In genomic region chr15:47386881-47387399, GRCm38 (mm10) we compare ENCODE assay signal across 15 mouse cellular contexts.
DNase-seq lines count a peak whose midpoint lies in the region; ATAC-seq lines count a peak whose summit lies in the region.
"Had no signal": no experiment of that assay in that cellular context is flagged by ENCODE, and none has a peak within 500 bp of the region (broad histone marks: within the 10 kb centered on the region; RNA-seq: fewer than 3 reads in every experiment).

No protein-coding gene starts in this region.

- H3K36me3 ChIP-seq in forebrain, embryonic 12.5 days (replicated peaks): no peaks in the 10 kb centered on the region
- H3K36me3 ChIP-seq in forebrain, embryonic 16.5 days (ENCODE audit: control insufficient read depth, insufficient read depth): no peaks in the 10 kb centered on the region
- H3K36me3 ChIP-seq: heart, embryonic 15.5 days had no signal

- H3K27me3 ChIP-seq in forebrain, embryonic 12.5 days: no peaks in the 10 kb centered on the region
- H3K27me3 ChIP-seq in forebrain, embryonic 16.5 days (replicated peaks; ENCODE audit: control insufficient read depth, insufficient read depth, low read length): no peaks in the 10 kb centered on the region
- H3K27me3 ChIP-seq: heart, embryonic 15.5 days had no signal

- no peak overlapping the region for H3K4me3 ChIP-seq in forebrain, embryonic 12.5 days (replicated peaks)
- no peak overlapping the region for H3K4me3 ChIP-seq in forebrain, embryonic 16.5 days (replicated peaks; ENCODE audit: low read length)
- H3K4me3 ChIP-seq: heart, embryonic 15.5 days had no signal

- no peak overlapping the region for H3K4me2 ChIP-seq in forebrain, embryonic 12.5 days
- no peak overlapping the region for H3K4me2 ChIP-seq in forebrain, embryonic 16.5 days (ENCODE audit: low read length)
- H3K4me2 ChIP-seq: heart, embryonic 15.5 days; liver, embryonic 11.5 days had no signal

- 16% methylated on average over 2 of the region's 2 CpGs for WGBS in forebrain, embryonic 12.5 days
- WGBS in forebrain, embryonic 16.5 days: 8% methylated on average over 2 of the region's 2 CpGs

- H3K4me1 ChIP-seq in forebrain, embryonic 12.5 days: 0 out of 2 replicates have a peak, but pooled peaks cover 3% of the 10 kb centered on the region
- no peaks in the 10 kb centered on the region for H3K4me1 ChIP-seq in forebrain, embryonic 16.5 days (replicated peaks; ENCODE audit: control insufficient read depth, insufficient read depth, low read length)
- H3K4me1 ChIP-seq: heart, embryonic 15.5 days had no signal

- no peaks in the 10 kb centered on the region for H3K9me3 ChIP-seq in forebrain, embryonic 12.5 days
- H3K9me3 ChIP-seq in forebrain, embryonic 16.5 days (ENCODE audit: control insufficient read depth, low read length): no peaks in the 10 kb centered on the region
- H3K9me3 ChIP-seq: heart, embryonic 15.5 days had no signal

- ATAC-seq in forebrain, embryonic 12.5 days (ENCODE audit: low FRiP score): peak; percentile 60
- ATAC-seq in forebrain, embryonic 16.5 days: no peak
- ATAC-seq: intestine, embryonic 16.5 days had no signal

- DNase-seq in retina, embryonic 14.5 days (ENCODE audit: low spot score): peak; percentile 2
- no peak for DNase-seq in retina, postnatal 1 day
- peak; percentile 20 for DNase-seq in hindlimb bud, embryonic 11.5 days (ENCODE audit: extremely low spot score, low read depth, low spot score)
- no peak for DNase-seq in urinary bladder, adult 2 months (ENCODE audit: low spot score)
- DNase-seq in adrenal gland, postnatal 25 days: no peak
- no peak for DNase-seq in layer of hippocampus, adult 18-20 months (ENCODE audit: low spot score in 2 of 2)
- DNase-seq: cerebellum, adult 11-12 months; lung, postnatal 14 days; right cerebral cortex, adult 18-20 months; thymus, adult 18-20 months had no signal

- H3K9ac ChIP-seq in forebrain, embryonic 12.5 days: no peak overlapping the region
- H3K9ac ChIP-seq in forebrain, embryonic 16.5 days (replicated peaks; ENCODE audit: low read depth, low read length): no peak overlapping the region
- H3K9ac ChIP-seq: heart, embryonic 15.5 days had no signal

- H3K27ac ChIP-seq in forebrain, embryonic 12.5 days: no peak overlapping the region
- no peak overlapping the region for H3K27ac ChIP-seq in forebrain, embryonic 16.5 days (ENCODE audit: low read length)
- H3K27ac ChIP-seq: heart, embryonic 15.5 days had no signal

Comparison
In these comparisons a context has a peak if more than half of its experiments do, and no peak if none do; other contexts are left out.
1. DNase-seq: peak in retina, embryonic 14.5 days (single experiment) and hindlimb bud, embryonic 11.5 days (single experiment); none in retina, postnatal 1 day (single experiment), urinary bladder, adult 2 months (single experiment), adrenal gland, postnatal 25 days (single experiment) and layer of hippocampus, adult 18-20 months (0 of 2).